Mouse (Mus musculus) effector memory CD4-positive, alpha-beta T cell, adult 7 months (primary cell): ENCODE data around the gene Tmem91. TPM values are rescaled to one million over a fixed set of nuclear protein-coding genes. Genes with fewer than 3 reads are reported as not detected.

ENCODE experiments used
- polyA plus RNA-seq: library from polyadenylated mRNA; unstranded; fragments of 100-300 nt; shearing (Covaris generic); gene quantifications from one replicate; pipeline ENCODE4 v1.2.1, GENCODE M21; 2017

Tmem91 gene
- polyA plus RNA-seq, result 1.3 TPM

DNA sequence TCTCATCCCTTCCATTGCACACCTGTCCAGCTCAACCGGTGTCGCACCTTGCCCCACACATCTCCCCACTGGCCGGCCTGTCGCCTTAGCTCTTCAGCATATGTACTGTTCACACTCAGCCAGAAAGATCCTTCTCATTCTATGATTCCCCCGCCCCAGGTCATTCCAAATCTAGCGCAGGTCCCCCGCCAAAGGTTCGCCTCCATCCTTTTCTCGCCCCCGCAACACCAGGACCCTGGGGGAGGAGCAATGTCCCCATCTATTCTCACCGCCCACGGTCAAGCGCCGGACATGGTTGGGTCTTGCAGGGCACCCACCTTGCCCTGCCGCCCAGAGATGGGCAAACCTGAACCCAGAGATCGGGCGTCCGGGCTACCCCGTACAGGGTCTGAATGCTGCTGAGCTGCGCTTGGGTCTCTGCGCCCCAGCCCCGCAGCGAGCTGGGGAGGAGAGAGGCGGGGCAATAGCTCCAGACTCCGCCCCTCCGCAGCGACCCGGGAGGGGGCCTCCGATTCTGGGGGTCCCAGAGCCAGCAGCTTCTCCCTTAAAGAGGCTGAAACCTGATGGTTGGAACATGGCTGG, at the start of gene Tmem91:
TSS of gene Tmem91 (minus strand) at position 448 of the 582 bp plus-strand sequence.

DNA sequence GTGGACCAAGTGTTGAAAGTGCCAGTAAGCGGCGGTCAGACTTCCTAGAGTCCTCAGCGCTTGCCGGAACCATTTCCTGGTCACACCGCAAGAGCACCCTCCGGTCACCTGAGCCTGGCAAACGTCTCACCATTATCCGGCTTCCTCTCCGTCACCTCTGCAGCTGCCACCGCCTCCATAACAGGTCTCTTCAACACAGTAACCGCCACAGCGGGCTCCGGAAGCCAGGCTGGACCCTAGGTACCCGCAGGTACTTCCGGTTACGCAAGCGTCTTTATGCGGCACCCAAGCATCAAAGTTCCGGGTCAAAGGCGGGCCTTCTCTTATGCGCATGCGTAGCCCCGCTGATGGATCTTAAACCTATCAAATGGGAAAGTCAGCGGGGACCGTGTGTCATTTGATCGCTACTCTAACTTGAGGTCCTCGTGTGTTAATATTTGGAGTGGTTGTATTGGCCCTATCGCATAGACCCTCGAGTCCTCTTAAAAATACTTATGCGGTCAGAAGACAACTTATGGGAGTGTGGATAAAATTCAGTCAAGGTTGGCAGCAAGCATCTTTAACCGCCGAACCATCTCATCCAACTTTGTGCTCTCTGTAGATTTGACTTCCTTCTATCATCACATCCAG, 43.9 kb upstream of the Tmem91 start, which contains the start of gene Ccdc97:
TSS of gene Ccdc97 (minus strand) at position 301 of the 630 bp plus-strand sequence.

GRCm38 (mm10) chr7:25686680-25687531, 11.9 kb upstream of the Tmem91 start, which contains the start of gene Tgfb1:
Gene Tgfb1, plus strand, starts transcription at chr7:25687002.

DNA sequence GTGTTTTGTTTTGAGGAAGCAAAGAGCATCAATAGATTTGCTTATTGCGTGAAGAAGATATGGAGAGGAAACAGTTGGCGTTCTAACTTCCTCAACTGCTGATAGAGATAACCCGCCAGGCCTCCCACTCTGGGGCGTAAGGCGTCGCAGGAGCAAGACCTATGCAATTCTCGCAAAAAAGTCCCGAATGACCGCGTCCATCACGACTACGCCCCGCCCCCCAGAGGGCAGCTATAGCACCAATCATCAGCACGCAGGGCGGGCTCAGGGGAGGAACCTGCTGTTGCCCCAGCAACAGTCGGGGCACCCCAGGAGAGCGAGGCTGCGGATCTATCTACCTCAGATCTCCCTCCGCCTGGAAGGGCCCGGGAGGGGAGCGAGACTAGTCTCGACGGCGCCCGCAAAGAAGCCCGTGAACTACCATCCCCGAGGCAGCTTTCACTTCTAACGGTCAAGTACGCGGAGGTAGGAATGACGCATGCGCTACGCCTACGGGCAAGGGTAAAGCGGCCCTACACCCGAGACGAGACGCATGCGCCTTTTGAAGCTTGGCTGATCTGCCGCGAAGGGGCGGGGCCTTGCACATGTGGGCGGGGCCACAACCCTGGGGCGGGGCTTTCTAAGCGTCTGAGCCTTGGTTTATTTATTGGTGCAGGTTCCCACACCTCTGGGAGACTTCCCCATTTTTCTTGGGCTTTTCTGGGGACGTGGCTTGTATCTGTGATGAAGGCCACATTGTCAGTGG, 5.7 kb upstream of the Tmem91 start, which contains the start of gene B9d2:
TSS of gene B9d2 (plus strand) at position 267 of the 745 bp plus-strand sequence.

DNA sequence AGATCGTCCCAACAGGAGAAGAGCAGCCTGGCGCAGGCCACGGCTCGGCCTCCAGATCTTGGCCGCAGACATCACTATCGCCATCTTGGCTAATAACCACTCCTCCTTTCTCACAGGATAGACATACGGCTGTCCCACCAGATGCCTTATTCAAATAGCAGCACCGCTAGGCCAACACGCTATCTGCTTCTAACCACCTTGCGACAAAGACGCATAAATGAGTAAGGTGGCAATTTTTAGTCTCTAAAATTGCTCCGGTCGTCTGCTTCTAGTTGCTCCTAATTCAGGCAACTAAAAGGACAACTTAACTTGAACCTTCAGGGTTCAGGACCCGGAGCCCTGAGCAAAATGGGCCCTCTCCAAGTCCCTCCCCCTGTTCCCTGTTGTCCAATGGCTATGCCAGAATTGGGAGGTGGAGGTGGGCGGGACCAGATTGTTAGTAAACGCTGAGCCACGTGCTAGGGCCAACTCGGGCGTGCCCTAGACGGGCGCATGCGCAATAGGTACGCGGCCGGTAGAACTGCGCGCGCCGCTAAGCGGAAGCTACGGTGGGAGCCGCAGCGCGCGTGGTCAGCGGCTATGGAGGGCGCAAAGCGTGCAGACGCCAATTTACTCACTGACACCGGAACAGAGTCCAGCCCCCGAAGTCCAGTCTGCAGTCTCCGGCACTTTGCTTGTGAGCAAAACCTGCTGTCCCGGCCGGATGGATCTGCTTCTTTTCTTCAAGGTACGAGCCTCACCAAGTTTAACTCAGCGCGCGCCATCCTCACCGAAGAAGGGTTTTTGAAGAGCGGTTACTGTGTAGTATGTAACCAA, 16.1 kb downstream of the Tmem91 start, which contains the start of the genes Bckdha and Exosc5:
TSS of gene Bckdha (minus strand) at position 325 of the 816 bp plus-strand sequence.
TSS of gene Exosc5 (plus strand) at position 508 of the 816 bp plus-strand sequence.

GRCm38 (mm10) chr7:25626509-25627430, 48.2 kb downstream of the Tmem91 start, which contains the start of gene B3gnt8:
Gene B3gnt8, plus strand, starts transcription at chr7:25626654.

Other genes with a start within 250 kb of the Tmem91 start
- gene Ceacam1, start 197.6 kb downstream of the Tmem91 start, polyA plus RNA-seq, result 0.18 TPM
- not detected for gene Ceacam2, start 135.3 kb downstream of the Tmem91 start, polyA plus RNA-seq
- not detected for gene Erich4, start 59.3 kb downstream of the Tmem91 start, polyA plus RNA-seq
- 63.1 TPM for gene Dmac2, start 55.8 kb downstream of the Tmem91 start, polyA plus RNA-seq
- gene B3gnt8, start 48.5 kb downstream of the Tmem91 start, polyA plus RNA-seq, result 0.30 TPM
- 40.9 TPM for gene Bckdha, start 16.2 kb downstream of the Tmem91 start, polyA plus RNA-seq
- 49.3 TPM for gene Exosc5, start 16.0 kb downstream of the Tmem91 start, polyA plus RNA-seq
- gene B9d2, start 5.6 kb upstream of the Tmem91 start, polyA plus RNA-seq, result 62.5 TPM
- 113 TPM for gene Tgfb1, start 11.8 kb upstream of the Tmem91 start, polyA plus RNA-seq
- gene Ccdc97, start 43.9 kb upstream of the Tmem91 start, polyA plus RNA-seq, result 43.5 TPM
- 68.6 TPM for gene Hnrnpul1, start 79.6 kb upstream of the Tmem91 start, polyA plus RNA-seq
- 5.8 TPM for gene Axl, start 113.5 kb upstream of the Tmem91 start, polyA plus RNA-seq
- 9.5 TPM for gene Cyp2s1, start 141.7 kb upstream of the Tmem91 start, polyA plus RNA-seq
- not detected for gene Cyp2b10, start 222.5 kb upstream of the Tmem91 start, polyA plus RNA-seq